Mouse (Mus musculus) right cerebral cortex, adult 18-20 months (tissue): ENCODE measurements around the gene Glipr2.

Experiments
- DNase-seq: peaks from one replicate; pipeline ENCODE4 v3.0.0; 2022; ENCODE audit warnings: mixed read lengths

Gene Glipr2

GRCm38 (mm10) chr4:43957292-43957845, at the start of gene Glipr2:
Gene Glipr2 (plus strand): TSS chr4:43957401.
- DNase-seq: peak; percentile 39

- DNase-seq: no peak
Observed at GRCm38 (mm10) chr4:43918221-43918620, 39.0 kb upstream of the Glipr2 start.

GRCm38 (mm10) chr4:43920602-43921001, 36.6 kb upstream of the Glipr2 start:
- no peak for DNase-seq

GRCm38 (mm10) chr4:43925125-43925524, 32.1 kb upstream of the Glipr2 start:
- DNase-seq: no peak

- DNase-seq: peak; percentile 73
Observed at GRCm38 (mm10) chr4:43925779-43926178, 31.4 kb upstream of the Glipr2 start.

- DNase-seq: no peak
Observed at GRCm38 (mm10) chr4:43927826-43928225, 29.4 kb upstream of the Glipr2 start.

- no peak for DNase-seq
Observed at GRCm38 (mm10) chr4:43931877-43932276, 25.3 kb upstream of the Glipr2 start.

GRCm38 (mm10) chr4:43936186-43936585, 21.0 kb upstream of the Glipr2 start:
- no peak for DNase-seq

- DNase-seq: no peak
Observed at GRCm38 (mm10) chr4:43936749-43937674, 20.2 kb upstream of the Glipr2 start.

GRCm38 (mm10) chr4:43941315-43941714, 15.9 kb upstream of the Glipr2 start:
- no peak for DNase-seq

- no peak for DNase-seq
Observed at GRCm38 (mm10) chr4:43942421-43942820, 14.8 kb upstream of the Glipr2 start.

GRCm38 (mm10) chr4:43947571-43947970, 9.6 kb upstream of the Glipr2 start:
- DNase-seq: no peak

GRCm38 (mm10) chr4:43957846-43958461, 753 bp downstream of the Glipr2 start:
- peak; percentile 9 for DNase-seq

- no peak for DNase-seq
Observed at GRCm38 (mm10) chr4:43959523-43960179, 2.5 kb downstream of the Glipr2 start.

- DNase-seq: no peak
Observed at GRCm38 (mm10) chr4:43960207-43960606, 3.0 kb downstream of the Glipr2 start.

- DNase-seq: no peak
Observed at GRCm38 (mm10) chr4:43964326-43964833, 7.2 kb downstream of the Glipr2 start.

- DNase-seq: no peak
Observed at GRCm38 (mm10) chr4:43964951-43965684, 7.9 kb downstream of the Glipr2 start.

- no peak for DNase-seq
Observed at GRCm38 (mm10) chr4:43965856-43966535, 8.8 kb downstream of the Glipr2 start.

- DNase-seq: peak; percentile 45
Observed at GRCm38 (mm10) chr4:43968650-43969049, 11.4 kb downstream of the Glipr2 start.

- no peak for DNase-seq
Observed at GRCm38 (mm10) chr4:43969373-43969772, 12.2 kb downstream of the Glipr2 start.
